Mouse (Mus musculus) MEL (cell line): ENCODE results near the gene Cbarp. TPM values are rescaled to one million over a fixed set of nuclear protein-coding genes. Genes with fewer than 3 reads are reported as not detected.

Experiments used
- DNase-seq: peaks from one replicate; pipeline ENCODE4 v3.0.0; 2011; ENCODE audit warnings: low read depth, low spot score
- H3K27ac ChIP-seq: 2 replicates; pipeline ENCODE4 v1.5.1; 2012; ENCODE audit warnings: low read depth, mild to moderate bottlenecking, control low read depth, low read length, moderate library complexity; ENCODE audit not compliant: control insufficient read depth
- H3K27me3 ChIP-seq, 2 experiments: fragments of 150-350 bp in 1 of 2; sonication (generic) in 1 of 2; 2 replicates each; pipeline ENCODE4 v1.6.1; 2012; ENCODE audit warnings: low read length in 2 of 2, mild to moderate bottlenecking in 2 of 2, improper control_type of control experiment in 1 of 2, moderate library complexity in 1 of 2; ENCODE audit not compliant: insufficient read depth in 2 of 2, control insufficient read depth in 1 of 2
- H3K36me3 ChIP-seq, 2 experiments: 2 replicates each; pipeline ENCODE4 v1.6.1; 2012 to 2014; ENCODE audit warnings: low read length in 2 of 2, improper control_type of control experiment in 1 of 2, inconsistent platforms in 1 of 2, mild to moderate bottlenecking in 1 of 2; ENCODE audit not compliant: insufficient read depth in 2 of 2, control insufficient read depth in 1 of 2
- H3K4me1 ChIP-seq, 2 experiments: fragments of 150-350 bp in 1 of 2; sonication (generic) in 1 of 2; 2 replicates each; pipeline ENCODE4 v1.6.1; 2012; ENCODE audit warnings: low read length in 2 of 2, improper control_type of control experiment in 1 of 2, mild to moderate bottlenecking in 1 of 2; ENCODE audit not compliant: insufficient read depth in 2 of 2, control insufficient read depth in 1 of 2
- H3K4me3 ChIP-seq, 2 experiments: fragments of 150-350 bp in 1 of 2; sonication (generic) in 1 of 2; 2 replicates each; pipeline ENCODE4 v1.5.1; 2012; ENCODE audit warnings: low read depth in 2 of 2, low read length in 2 of 2, mild to moderate bottlenecking in 2 of 2, moderate library complexity in 2 of 2, control low read depth in 1 of 2, improper control_type of control experiment in 1 of 2; ENCODE audit not compliant: control insufficient read depth in 1 of 2, insufficient read depth in 1 of 2
- H3K79me2 ChIP-seq: 2 replicates; pipeline ENCODE4 v1.6.1; 2012; ENCODE audit warnings: mild to moderate bottlenecking, low read length, moderate library complexity; ENCODE audit not compliant: control insufficient read depth, poor library complexity, insufficient read depth
- H3K9ac ChIP-seq: 2 replicates; pipeline ENCODE4 v1.6.1; 2012; ENCODE audit warnings: low read depth, mild to moderate bottlenecking, control low read depth, low read length, moderate library complexity; ENCODE audit not compliant: control insufficient read depth, poor library complexity, severe bottlenecking
- H3K9me3 ChIP-seq: fragments of 150-350 bp; sonication (generic); replicated peaks from 2 replicates; pipeline ENCODE4 v1.6.1; 2012; ENCODE audit warnings: mild to moderate bottlenecking, low read length, improper control_type of control experiment, moderate library complexity; ENCODE audit not compliant: insufficient read depth
- BHLHE40 ChIP-seq: IDR thresholded peaks from 2 replicates; pipeline ENCODE4 v1.6.1; 2012; ENCODE audit warnings: low read depth, mild to moderate bottlenecking, inconsistent platforms, low read length, improper control_type of control experiment, borderline replicate concordance
- CHD1 ChIP-seq: IDR thresholded peaks from 2 replicates; pipeline ENCODE4 v1.6.1; 2012; ENCODE audit warnings: low read depth, mild to moderate bottlenecking, inconsistent platforms, low read length, improper control_type of control experiment
- CHD2 ChIP-seq: IDR thresholded peaks from 2 replicates; pipeline ENCODE4 v1.6.1; 2011; ENCODE audit warnings: low read length, improper control_type of control experiment
- CTCF ChIP-seq, 3 experiments: IDR thresholded peaks in 2 of 3; conservative IDR thresholded peaks in 1 of 3; 2 replicates each; pipeline ENCODE4 v1.5.1; 2011 to 2012; ENCODE audit warnings: low read length in 3 of 3, low read depth in 2 of 3, mild to moderate bottlenecking in 2 of 3, improper control_type of control experiment in 1 of 3, inconsistent platforms in 1 of 3, mixed read lengths in 1 of 3, moderate library complexity in 1 of 3; ENCODE audit not compliant: control insufficient read depth in 1 of 3, insufficient read depth in 1 of 3, poor library complexity in 1 of 3, severe bottlenecking in 1 of 3
- E2F4 ChIP-seq: IDR thresholded peaks from 2 replicates; pipeline ENCODE4 v1.6.1; 2011; ENCODE audit warnings: low read depth, low read length, improper control_type of control experiment, borderline replicate concordance
- ELF1 ChIP-seq: IDR thresholded peaks from 2 replicates; pipeline ENCODE4 v1.6.1; 2014; ENCODE audit warnings: low read depth, mild to moderate bottlenecking, inconsistent platforms, low read length, improper control_type of control experiment, moderate library complexity
- EP300 ChIP-seq, 2 experiments: IDR thresholded peaks; 2 replicates each; pipeline ENCODE4 v1.6.1; 2011; ENCODE audit warnings: improper control_type of control experiment in 2 of 2, low read length in 2 of 2, low read depth in 1 of 2, mild to moderate bottlenecking in 1 of 2
- ETS1 ChIP-seq: IDR thresholded peaks from 2 replicates; pipeline ENCODE4 v1.6.1; 2012; ENCODE audit warnings: low read depth, mild to moderate bottlenecking, inconsistent platforms, low read length, improper control_type of control experiment, moderate library complexity
- GATA1 ChIP-seq: IDR thresholded peaks from 2 replicates; pipeline ENCODE4 v1.6.1; 2011; ENCODE audit warnings: low read depth, low read length, improper control_type of control experiment
- HCFC1 ChIP-seq: IDR thresholded peaks from 2 replicates; pipeline ENCODE4 v1.6.1; 2012; ENCODE audit warnings: low read depth, mild to moderate bottlenecking, inconsistent platforms, low read length, improper control_type of control experiment, moderate library complexity
- JUND ChIP-seq: IDR thresholded peaks from 2 replicates; pipeline ENCODE4 v1.6.1; 2011; ENCODE audit warnings: low read depth, mild to moderate bottlenecking, improper control_type of control experiment, low read length
- KAT2A ChIP-seq: conservative IDR thresholded peaks from 2 replicates; pipeline ENCODE4 v1.6.1; 2012; ENCODE audit warnings: low read depth, low read length, improper control_type of control experiment, inconsistent platforms
- MAFK ChIP-seq: IDR thresholded peaks from 2 replicates; pipeline ENCODE4 v1.6.1; 2011; ENCODE audit warnings: low read depth, mild to moderate bottlenecking, low read length, improper control_type of control experiment, borderline replicate concordance
- MAX ChIP-seq: IDR thresholded peaks from 2 replicates; pipeline ENCODE4 v1.6.1; 2011; ENCODE audit warnings: low read length, improper control_type of control experiment
- MAZ ChIP-seq: IDR thresholded peaks from 2 replicates; pipeline ENCODE4 v1.6.1; 2012; ENCODE audit warnings: low read depth, mild to moderate bottlenecking, inconsistent platforms, low read length, improper control_type of control experiment
- MEF2A ChIP-seq: IDR thresholded peaks from 2 replicates; pipeline ENCODE4 v1.6.1; 2014; ENCODE audit warnings: low read depth, mild to moderate bottlenecking, inconsistent platforms, low read length, improper control_type of control experiment; ENCODE audit not compliant: poor library complexity, insufficient replicate concordance, severe bottlenecking; ENCODE audit errors: extremely low read depth
- MXI1 ChIP-seq: IDR thresholded peaks from 2 replicates; pipeline ENCODE4 v1.6.1; 2011; ENCODE audit warnings: mild to moderate bottlenecking, low read depth, low read length, improper control_type of control experiment
- MYB ChIP-seq: IDR thresholded peaks from 2 replicates; pipeline ENCODE4 v1.6.1; 2011; ENCODE audit warnings: mild to moderate bottlenecking, low read depth, low read length, improper control_type of control experiment
- MYC ChIP-seq: IDR thresholded peaks from 2 replicates; pipeline ENCODE4 v1.6.1; 2011; ENCODE audit warnings: low read depth, mild to moderate bottlenecking, low read length, improper control_type of control experiment, moderate library complexity
- NELFE ChIP-seq: IDR thresholded peaks from 2 replicates; pipeline ENCODE4 v1.6.1; 2011; ENCODE audit warnings: low read depth, low read length, improper control_type of control experiment
- NRF1 ChIP-seq: IDR thresholded peaks from 2 replicates; pipeline ENCODE4 v1.6.1; 2014; ENCODE audit warnings: low read depth, mild to moderate bottlenecking, inconsistent platforms, low read length, improper control_type of control experiment, moderate library complexity; ENCODE audit not compliant: poor library complexity, insufficient read depth, severe bottlenecking
- POLR2A ChIP-seq, 2 experiments: IDR thresholded peaks; 2 replicates each; pipeline ENCODE4 v1.6.1; 2011 to 2012; ENCODE audit warnings: low read length in 2 of 2, mild to moderate bottlenecking in 2 of 2, control low read depth in 1 of 2, improper control_type of control experiment in 1 of 2, low read depth in 1 of 2, moderate library complexity in 1 of 2; ENCODE audit not compliant: control insufficient read depth in 1 of 2, insufficient read depth in 1 of 2, poor library complexity in 1 of 2
- POLR2AphosphoS2 ChIP-seq: IDR thresholded peaks from 2 replicates; pipeline ENCODE4 v1.6.1; 2011; ENCODE audit warnings: low read length, improper control_type of control experiment
- POLR2AphosphoS5 ChIP-seq: IDR thresholded peaks from 2 replicates; pipeline ENCODE4 v1.6.1; 2012; ENCODE audit warnings: low read depth, borderline replicate concordance, mild to moderate bottlenecking, inconsistent platforms, low read length, moderate library complexity, mixed read lengths
- RCOR1 ChIP-seq: IDR thresholded peaks from 2 replicates; pipeline ENCODE4 v1.6.1; 2012; ENCODE audit warnings: low read depth, mild to moderate bottlenecking, inconsistent platforms, low read length, improper control_type of control experiment
- SIN3A ChIP-seq: IDR thresholded peaks from 2 replicates; pipeline ENCODE4 v1.6.1; 2012; ENCODE audit warnings: low read length, improper control_type of control experiment, inconsistent platforms
- SMC3 ChIP-seq: IDR thresholded peaks from 2 replicates; pipeline ENCODE4 v1.6.1; 2011; ENCODE audit warnings: low read depth, low read length, improper control_type of control experiment
- TAL1 ChIP-seq: IDR thresholded peaks from 2 replicates; pipeline ENCODE4 v1.6.1; 2012; ENCODE audit warnings: mild to moderate bottlenecking, inconsistent platforms, low read length, moderate library complexity, mixed read lengths
- TBP ChIP-seq: IDR thresholded peaks from 2 replicates; pipeline ENCODE4 v1.8.0; 2011; ENCODE audit warnings: low read depth, low read length, improper control_type of control experiment
- TCF12 ChIP-seq: IDR thresholded peaks from 2 replicates; pipeline ENCODE4 v1.6.1; 2014; ENCODE audit warnings: low read depth, mild to moderate bottlenecking, inconsistent platforms, low read length, improper control_type of control experiment, moderate library complexity
- USF1 ChIP-seq: IDR thresholded peaks from 2 replicates; pipeline ENCODE4 v1.6.1; 2014; ENCODE audit warnings: low read depth, mild to moderate bottlenecking, inconsistent platforms, low read length, improper control_type of control experiment, moderate library complexity
- USF2 ChIP-seq, 2 experiments: IDR thresholded peaks; 2 replicates each; pipeline ENCODE4 v1.6.1; 2011 to 2012; ENCODE audit warnings: improper control_type of control experiment in 2 of 2, low read length in 2 of 2, borderline replicate concordance in 1 of 2, inconsistent platforms in 1 of 2, low read depth in 1 of 2, mild to moderate bottlenecking in 1 of 2; ENCODE audit not compliant: insufficient read depth in 1 of 2
- ZC3H11A ChIP-seq: IDR thresholded peaks from 2 replicates; pipeline ENCODE4 v1.6.1; 2012; ENCODE audit warnings: low read depth, mild to moderate bottlenecking, inconsistent platforms, low read length, improper control_type of control experiment
- ZKSCAN1 ChIP-seq: IDR thresholded peaks from 2 replicates; pipeline ENCODE4 v1.6.1; 2012; ENCODE audit warnings: low read depth, mild to moderate bottlenecking, inconsistent platforms, low read length, improper control_type of control experiment, moderate library complexity
- ZMIZ1 ChIP-seq: IDR thresholded peaks from 2 replicates; pipeline ENCODE4 v1.6.1; 2012; ENCODE audit warnings: low read depth, mild to moderate bottlenecking, inconsistent platforms, low read length, improper control_type of control experiment, moderate library complexity
- ZNF384 ChIP-seq: IDR thresholded peaks from 2 replicates; pipeline ENCODE4 v1.6.1; 2012; ENCODE audit warnings: low read depth, mild to moderate bottlenecking, inconsistent platforms, low read length, improper control_type of control experiment
- polyA plus RNA-seq, 2 experiments: library from polyadenylated mRNA; stranded (reverse) in 1 of 2; unstranded in 1 of 2; fragments of >175 nt in 1 of 2; fragments of >200 nt in 1 of 2; gene quantifications; 2 replicates each; pipeline versions ENCODE4 v1.2.1 to v1.2.4; 2012; ENCODE audit warnings: low replicate concordance in 2 of 2, low read depth in 1 of 2; ENCODE audit not compliant: insufficient read length in 2 of 2, insufficient read depth in 1 of 2, missing spikeins in 1 of 2
- total RNA-seq: library from RNA; depleted of rRNA; stranded (reverse); fragments of 300-350 nt; gene quantifications from 2 replicates; pipeline ENCODE4 v1.2.3, GENCODE M21; 2012

Cbarp gene
- total and polyA plus RNA-seq, 3 experiments, result 6.8 to 19.3 TPM; not detected in 1

DNA sequence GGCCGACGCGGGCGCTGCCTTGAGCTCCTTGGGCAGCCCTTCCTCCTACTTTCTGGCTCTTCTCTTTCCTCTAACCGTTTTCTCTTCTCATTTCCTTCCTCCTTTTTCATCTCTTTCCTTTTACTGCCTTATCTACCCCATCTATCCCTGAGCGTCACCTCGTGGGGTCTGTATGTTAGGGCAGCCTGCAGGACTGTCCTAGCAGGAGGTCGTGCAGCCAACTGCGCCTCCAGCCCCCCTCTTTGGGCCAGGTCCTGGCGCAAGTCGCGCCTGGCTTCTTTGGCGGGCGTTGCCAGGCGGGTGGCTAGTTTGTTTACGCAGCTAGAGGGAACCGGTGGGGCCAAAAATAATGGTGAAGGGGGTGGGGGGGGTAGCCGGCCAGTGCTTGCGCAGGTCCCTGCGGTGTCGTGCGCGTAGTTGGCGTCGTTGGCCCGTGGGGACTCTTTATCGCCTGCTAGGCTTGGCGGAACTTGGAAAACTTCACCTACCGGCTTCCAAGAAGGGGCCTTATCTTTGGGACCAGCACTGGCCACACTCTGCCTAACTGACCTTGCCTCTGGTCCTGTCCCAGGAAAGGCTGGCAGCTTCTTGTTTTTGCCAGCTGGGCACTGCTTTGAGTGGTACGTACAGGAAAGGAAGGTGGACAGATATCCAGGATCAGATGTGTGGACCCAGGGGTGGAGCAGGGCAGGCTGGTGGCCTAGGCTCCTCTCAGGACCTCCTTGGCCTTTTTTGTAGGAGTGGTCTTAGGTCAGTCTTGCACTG lies 23.5 kb downstream of the Cbarp start:
- no peaks in the 10 kb centered on the region for H3K27me3 ChIP-seq
- peak; percentile 70 for DNase-seq
- H3K9me3 ChIP-seq, result no peaks in the 10 kb centered on the region
- H3K4me1 ChIP-seq, result peaks cover 0 to 18% of the 10 kb centered on the region in 2 experiments; a peak in 3 of 4 replicates
- H3K36me3 ChIP-seq, result peaks cover 2 to 17% of the 10 kb centered on the region in 2 experiments; a peak in 3 of 4 replicates
- peak overlapping the region; percentile 98 for H3K9ac ChIP-seq
- peak overlapping the region; percentile 71 for H3K27ac ChIP-seq
- peak overlapping the region; percentile 69 to 84 for H3K4me3 ChIP-seq
- H3K79me2 ChIP-seq, result peaks cover 68% of the 10 kb centered on the region
- TF ChIP-seq E2F4 (no peak), MAFK (no peak), RCOR1 (no peak), NRF1 (peak; percentile 58; the same call in 1 of the 2 replicates), EP300 (IDR thresholded peaks at IDR 0.05; ENCODE audit: low read depth in 1 of 2, low read length in 2 of 2) (peak in 1 of 2 experiments; percentile 47; a peak in 2 of 4 replicates), MAX (0 out of 2 replicates have a peak, but pooled peaks have one; percentile 34), KAT2A (no peak), ZMIZ1 (no peak), MXI1 (peak; percentile 70), ELF1 (no peak), POLR2AphosphoS2 (no peak), SIN3A (peak; percentile 75), MEF2A (no peak), CHD1 (peak; percentile 82), TAL1 (peak; percentile 85), CHD2 (no peak), CTCF (IDR thresholded peaks at IDR 0.05 in 2 of 3, conservative IDR thresholded peaks at IDR 0.05 in 1 of 3; ENCODE audit: control insufficient read depth in 1 of 3, insufficient read depth in 1 of 3, low read depth in 2 of 3, low read length in 3 of 3, poor library complexity in 1 of 3, severe bottlenecking in 1 of 3) (no peak; a peak in 1 of 6 replicates), NELFE (peak; percentile 56), POLR2A (IDR thresholded peaks at IDR 0.05; ENCODE audit: control insufficient read depth in 1 of 2, insufficient read depth in 1 of 2, low read depth in 1 of 2, low read length in 2 of 2, poor library complexity in 1 of 2) (peak; percentile 27 to 74; a peak in 2 of 4 replicates), USF2 (IDR thresholded peaks at IDR 0.05; ENCODE audit: borderline replicate concordance in 1 of 2, insufficient read depth in 1 of 2, low read depth in 1 of 2, low read length in 2 of 2) (no peak), ZNF384 (no peak), JUND (no peak), BHLHE40 (no peak), MYB (no peak), TCF12 (peak; percentile 57), ETS1 (peak; percentile 29; the same call in 1 of the 2 replicates), ZC3H11A (no peak), ZKSCAN1 (no peak), MYC (no peak), HCFC1 (peak; percentile 47; the same call in 1 of the 2 replicates), USF1 (no peak), POLR2AphosphoS5 (no peak), GATA1 (peak; percentile 60; the same call in 1 of the 2 replicates), TBP (peak; percentile 66), SMC3 (no peak), MAZ (no peak)
